Mouse (Mus musculus): ENCODE results near the gene Fgf14.
A peak's percentile ranks its signal among the peaks of the same experiment; 100 is the strongest.

DNA sequence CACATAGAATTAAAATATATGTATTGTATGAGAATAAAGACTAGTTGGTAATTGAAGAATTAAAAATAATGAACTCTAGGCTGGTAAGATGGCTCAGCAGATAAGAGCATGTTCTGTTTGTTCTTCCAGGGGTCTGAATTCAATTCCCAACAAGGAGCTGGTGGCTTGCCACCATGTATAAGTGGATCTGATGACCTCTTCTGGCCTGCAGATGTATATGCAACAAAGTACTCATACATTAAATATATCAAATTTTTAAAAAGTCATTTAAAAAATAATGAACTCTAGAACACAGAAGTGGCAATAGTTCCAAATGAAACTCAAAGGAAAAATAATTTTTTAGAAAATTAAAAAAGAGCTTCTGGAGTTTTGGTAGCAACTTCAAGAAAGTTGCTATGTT is 529.5 kb downstream of the Fgf14 start:
- TF ChIP-seq CTCF (IDR thresholded peaks at IDR 0.05 in 2 of 3, conservative IDR thresholded peaks at IDR 0.05 in 1 of 3; ENCODE audit: control insufficient read depth in 1 of 3, insufficient read depth in 1 of 3, low read depth in 2 of 3, low read length in 3 of 3, poor library complexity in 1 of 3, severe bottlenecking in 1 of 3) (peak in 1 of 3 experiments; percentile 5; a peak in 1 of 6 replicates), ZC3H11A (IDR thresholded peaks at IDR 0.05; ENCODE audit: low read depth, low read length) (no peak), MYC (IDR thresholded peaks at IDR 0.05; ENCODE audit: low read depth, low read length) (no peak), EP300 (IDR thresholded peaks at IDR 0.05; ENCODE audit: low read depth in 1 of 2, low read length in 2 of 2) (no peak), NRF1 (IDR thresholded peaks at IDR 0.05; ENCODE audit: insufficient read depth, low read depth, low read length, poor library complexity, severe bottlenecking) (no peak), ZNF384 (IDR thresholded peaks at IDR 0.05; ENCODE audit: low read depth, low read length) (no peak), POLR2AphosphoS2 (IDR thresholded peaks at IDR 0.05; ENCODE audit: low read length) (no peak), POLR2A (IDR thresholded peaks at IDR 0.05; ENCODE audit: control insufficient read depth in 1 of 2, insufficient read depth in 1 of 2, low read depth in 1 of 2, low read length in 2 of 2, poor library complexity in 1 of 2) (no peak), GATA1 (IDR thresholded peaks at IDR 0.05; ENCODE audit: low read depth, low read length) (no peak), MEF2A (IDR thresholded peaks at IDR 0.05; ENCODE audit: extremely low read depth, insufficient replicate concordance, low read depth, low read length, poor library complexity, severe bottlenecking) (no peak), TCF12 (IDR thresholded peaks at IDR 0.05; ENCODE audit: low read depth, low read length) (no peak), MAFK (IDR thresholded peaks at IDR 0.05; ENCODE audit: borderline replicate concordance, low read depth, low read length) (no peak)

All from MEL (cell line).